Mouse (Mus musculus) lung, embryonic 16.5 days (tissue): ENCODE data around the gene Zfp683. TPM values are rescaled to one million over a fixed set of nuclear protein-coding genes. Genes with fewer than 3 reads are reported as not detected.

ENCODE experiments used
- ATAC-seq: fragments of 200-750 bp; cut with Nextera tagmentation; 2 replicates; pipeline ENCODE4 v1.8.0; 2017; ENCODE audit warnings: low read depth, mild to moderate bottlenecking, moderate library complexity
- H3K27ac ChIP-seq: fragments of 300-500 bp; sonication (generic); 2 replicates; pipeline ENCODE4 v1.5.1; 2014; ENCODE audit warnings: mild to moderate bottlenecking, control low read depth, low read length
- H3K27me3 ChIP-seq: fragments of 300-500 bp; sonication (generic); 2 replicates; pipeline ENCODE4 v1.6.1; 2014; ENCODE audit warnings: low read depth, low read length, mixed read lengths; ENCODE audit not compliant: control insufficient read depth, insufficient read depth
- H3K36me3 ChIP-seq: fragments of 300-500 bp; sonication (generic); 2 replicates; pipeline ENCODE4 v1.6.1; 2014; ENCODE audit warnings: low read length; ENCODE audit not compliant: control insufficient read depth, insufficient read depth
- H3K4me1 ChIP-seq: fragments of 300-500 bp; sonication (generic); replicated peaks from 2 replicates; pipeline ENCODE4 v1.6.1; 2014; ENCODE audit warnings: low read length, mixed read lengths; ENCODE audit not compliant: control insufficient read depth, insufficient read depth
- H3K4me2 ChIP-seq: fragments of 300-500 bp; sonication (generic); 2 replicates; pipeline ENCODE4 v1.6.1; 2014; ENCODE audit warnings: low read depth, low read length, control low read depth
- H3K4me3 ChIP-seq: fragments of 300-500 bp; sonication (generic); 2 replicates; pipeline ENCODE4 v1.5.1; 2014; ENCODE audit warnings: mild to moderate bottlenecking, low read length, control low read depth
- H3K9ac ChIP-seq: fragments of 300-500 bp; sonication (generic); 2 replicates; pipeline ENCODE4 v1.6.1; 2014; ENCODE audit warnings: low read length, control low read depth
- H3K9me3 ChIP-seq: fragments of 300-500 bp; sonication (generic); 2 replicates; pipeline ENCODE4 v1.6.1; 2016; ENCODE audit warnings: low read length; ENCODE audit not compliant: control insufficient read depth
- WGBS: fragments of 180-500 bp; shearing (Covaris S2); extraction: QIAGEN DNeasy Blood & Tissue Kit; methylation state at CpG from one replicate; pipeline ENCODE4 v1.1.7; 2014; 5-methylcytosine and 5-hydroxymethylcytosine counted together
- polyA plus RNA-seq: library from polyadenylated mRNA; unstranded; fragments of >200 nt; fragmentation: Nextera tagmentation; extraction: Ambion mirVana; gene quantifications from 2 replicates; pipeline ENCODE4 v1.2.1, GENCODE M21; 2015

Zfp683 gene
- polyA plus RNA-seq, 1 experiment from 2014 or later: not detected

- Histone ChIP-seq H3K27me3 (no peaks in the 10 kb centered on the region), H3K4me2 (no peak overlapping the region), H3K36me3 (no peaks in the 10 kb centered on the region), H3K27ac (no peak overlapping the region), H3K4me1 (peaks cover 11% of the 10 kb centered on the region; the same call in 1 of the 2 replicates), H3K9me3 (no peaks in the 10 kb centered on the region), H3K4me3 (no peak overlapping the region), H3K9ac (no peak overlapping the region)
- ATAC-seq: no peak
- 77% methylated on average over 7 of the region's 7 CpGs for WGBS
Observed at GRCm38 (mm10) chr4:134107730-134108129, 54.1 kb downstream of the Zfp683 start.

- no peak overlapping the region for H3K4me3 ChIP-seq
- WGBS: 17% methylated on average over 5 of the region's 5 CpGs
- H3K4me2 ChIP-seq: no peak overlapping the region
- H3K27me3 ChIP-seq: no peaks in the 10 kb centered on the region
- no peak overlapping the region for H3K27ac ChIP-seq
- no peak for ATAC-seq
- no peaks in the 10 kb centered on the region for H3K9me3 ChIP-seq
- H3K36me3 ChIP-seq: no peaks in the 10 kb centered on the region
- 0 out of 2 replicates have a peak overlapping the region, but pooled peaks have one; percentile 18 for H3K9ac ChIP-seq
- peaks cover 7% of the 10 kb centered on the region; the same call in 1 of the 2 replicates for H3K4me1 ChIP-seq
Observed at GRCm38 (mm10) chr4:134108196-134108595, 54.6 kb downstream of the Zfp683 start.

Other genes with a start within 250 kb of the Zfp683 start
- gene Rps6ka1, start 166.0 kb upstream of the Zfp683 start, polyA plus RNA-seq: 46.1 and 46.2 TPM in 2 replicates
- gene Hmgn2, start 85.2 kb upstream of the Zfp683 start, polyA plus RNA-seq: 2,552 and 2,841 TPM in 2 replicates
- gene Dhdds, start 52.9 kb upstream of the Zfp683 start, polyA plus RNA-seq: 44.2 and 44.5 TPM in 2 replicates
- not detected in 2 replicates for gene Lin28a, start 35.0 kb upstream of the Zfp683 start, polyA plus RNA-seq
- 4.2 and 7.0 TPM in 2 replicates for gene Crybg2, start 7.0 kb downstream of the Zfp683 start, polyA plus RNA-seq
- 23.8 and 24.7 TPM in 2 replicates for gene Cd52, start 41.2 kb downstream of the Zfp683 start, polyA plus RNA-seq
- 14.9 and 16.6 TPM in 2 replicates for gene Ubxn11, start 48.7 kb downstream of the Zfp683 start, polyA plus RNA-seq
- 466 and 467 TPM in 2 replicates for gene Sh3bgrl3, start 75.0 kb downstream of the Zfp683 start, polyA plus RNA-seq
- gene Cep85, start 133.3 kb downstream of the Zfp683 start, polyA plus RNA-seq: 51.9 and 56.1 TPM in 2 replicates
- not detected in 2 replicates for gene Gm7534, start 149.2 kb downstream of the Zfp683 start, polyA plus RNA-seq
- 0.23 and 0.87 TPM in 2 replicates for gene Catsper4, start 173.5 kb downstream of the Zfp683 start, polyA plus RNA-seq
- 12.6 and 14.2 TPM in 2 replicates for gene Cnksr1, start 184.6 kb downstream of the Zfp683 start, polyA plus RNA-seq
- 0.48 and 0.80 TPM in 2 replicates for gene E130218I03Rik, start 189.8 kb downstream of the Zfp683 start, polyA plus RNA-seq
- 10.9 and 12.6 TPM in 2 replicates for gene Zfp593, start 191.8 kb downstream of the Zfp683 start, polyA plus RNA-seq
- gene Gm30191, start 193.1 kb downstream of the Zfp683 start, polyA plus RNA-seq: not detected in 2 replicates
- 9.0 and 11.0 TPM in 2 replicates for gene Grrp1, start 200.3 kb downstream of the Zfp683 start, polyA plus RNA-seq
- 23.3 and 23.4 TPM in 2 replicates for gene Pdik1l, start 234.1 kb downstream of the Zfp683 start, polyA plus RNA-seq